Mouse (Mus musculus) kidney, postnatal 0 days (tissue): ENCODE results near the gene Mfsd14b. TPM values are rescaled to one million over a fixed set of nuclear protein-coding genes. Genes with fewer than 3 reads are reported as not detected.

ENCODE experiments used
- ATAC-seq: fragments of 200-750 bp; cut with Nextera tagmentation; replicated peaks from 2 replicates; pipeline ENCODE4 v1.8.0; 2017; ENCODE audit warnings: low read depth, moderate number of reproducible peaks, moderate TSS enrichment, moderate library complexity; ENCODE audit not compliant: low FRiP score
- DNase-seq: peaks from one replicate; pipeline ENCODE4 v3.0.0-alpha.2; 2016; ENCODE audit warnings: low spot score
- H3K27ac ChIP-seq: fragments of 300-500 bp; sonication (generic); 2 replicates; pipeline ENCODE4 v1.5.1; 2014; ENCODE audit warnings: mild to moderate bottlenecking
- H3K27me3 ChIP-seq: fragments of 300-500 bp; sonication (generic); 2 replicates; pipeline ENCODE4 v1.6.1; 2014; ENCODE audit warnings: low read length, mixed read lengths; ENCODE audit not compliant: insufficient read depth
- H3K36me3 ChIP-seq: fragments of 300-500 bp; sonication (generic); 2 replicates; pipeline ENCODE4 v1.6.1; 2014; ENCODE audit warnings: low read length, mixed read lengths; ENCODE audit not compliant: insufficient read depth
- H3K4me1 ChIP-seq: fragments of 300-500 bp; sonication (generic); replicated peaks from 2 replicates; pipeline ENCODE4 v1.6.1; 2014; ENCODE audit warnings: antibody characterized with exemption, low read length, mixed read lengths; ENCODE audit not compliant: insufficient read depth
- H3K4me2 ChIP-seq: fragments of 300-500 bp; sonication (generic); 2 replicates; pipeline ENCODE4 v1.6.1; 2014; ENCODE audit warnings: mild to moderate bottlenecking, low read length, moderate library complexity, mixed read lengths
- H3K4me3 ChIP-seq: fragments of 300-500 bp; sonication (generic); replicated peaks from 2 replicates; pipeline ENCODE4 v1.5.1; 2014; ENCODE audit warnings: low read depth, low read length
- H3K9ac ChIP-seq: fragments of 300-500 bp; sonication (generic); 2 replicates; pipeline ENCODE4 v1.6.1; 2014; ENCODE audit warnings: low read depth, low read length
- H3K9me3 ChIP-seq: fragments of 300-500 bp; sonication (generic); replicated peaks from 2 replicates; pipeline ENCODE4 v1.6.1; 2016; ENCODE audit warnings: low read length, inconsistent platforms, mixed read lengths
- CTCF ChIP-seq: IDR thresholded peaks from 2 replicates; pipeline ENCODE4 v1.5.1; 2016; ENCODE audit warnings: antibody characterized with exemption, low read depth, mild to moderate bottlenecking, moderate library complexity
- WGBS: fragments of 180-500 bp; shearing (Covaris S2); extraction: QIAGEN DNeasy Blood & Tissue Kit; methylation state at CpG from one replicate; pipeline ENCODE4 v1.1.7; 2014; 5-methylcytosine and 5-hydroxymethylcytosine counted together
- polyA plus RNA-seq: library from polyadenylated mRNA; unstranded; fragments of >200 nt; fragmentation: Nextera tagmentation; extraction: Ambion mirVana; gene quantifications from 2 replicates; pipeline ENCODE4 v1.2.1, GENCODE M21; 2015

The Mfsd14b gene
- polyA plus RNA-seq, 1 experiment from 2014 or later = 52.4 TPM

DNA sequence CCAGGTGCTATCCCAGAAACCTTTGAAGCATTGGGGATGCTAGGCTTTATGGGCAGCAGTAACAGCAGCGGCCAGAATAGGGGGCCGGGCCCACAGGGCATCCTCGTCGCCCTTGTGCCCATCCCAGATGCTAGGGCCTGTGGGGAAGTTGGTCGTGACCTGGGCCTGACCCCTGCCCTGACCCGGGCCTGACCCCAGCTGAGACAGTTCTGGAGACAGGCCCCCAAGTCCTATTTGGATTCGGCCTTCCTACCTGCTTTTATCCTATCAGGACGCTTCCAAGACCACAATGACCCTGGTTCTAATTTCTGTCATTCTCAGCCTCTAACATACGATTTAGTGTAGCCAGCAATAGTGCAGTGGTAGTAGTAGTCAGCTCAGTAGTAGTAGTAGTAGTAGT, 60.1 kb downstream of the Mfsd14b start, which contains the start of gene Prss47:
Gene Prss47, minus strand, starts transcription at position 101 of the 400 bp plus-strand sequence.
- Histone ChIP-seq H3K4me3 (no peak within 1 kb of the TSS), H3K27ac (no peak within 1 kb of the TSS), H3K9ac (no peak within 1 kb of the TSS), H3K36me3 (no peaks in the 10 kb centered on the region), H3K4me1 (no peaks in the 10 kb centered on the region), H3K27me3 (no peaks in the 10 kb centered on the region), H3K4me2 (no peak within 1 kb of the TSS), H3K9me3 (no peaks in the 10 kb centered on the region)
- TF ChIP-seq CTCF = no peak
- ATAC-seq (no peak), DNase-seq (no peak)
- WGBS = 84% methylated on average over 9 of the region's 9 CpGs

- H3K4me3 ChIP-seq = no peak overlapping the region
- H3K9ac ChIP-seq = no peak overlapping the region
- H3K9me3 ChIP-seq = no peaks in the 10 kb centered on the region
- peak; percentile 35; the same call in 1 of the 2 replicates for TF ChIP-seq CTCF
- no peaks in the 10 kb centered on the region for H3K36me3 ChIP-seq
- H3K4me1 ChIP-seq = no peaks in the 10 kb centered on the region
- no peaks in the 10 kb centered on the region for H3K27me3 ChIP-seq
- H3K4me2 ChIP-seq = no peak overlapping the region
- 61% methylated on average over 4 of the region's 4 CpGs for WGBS
- H3K27ac ChIP-seq = no peak overlapping the region
- no peak for ATAC-seq
- peak; percentile 3 for DNase-seq
Measured at GRCm38 (mm10) chr13:65035057-65035456, 77.7 kb downstream of the Mfsd14b start.

DNA sequence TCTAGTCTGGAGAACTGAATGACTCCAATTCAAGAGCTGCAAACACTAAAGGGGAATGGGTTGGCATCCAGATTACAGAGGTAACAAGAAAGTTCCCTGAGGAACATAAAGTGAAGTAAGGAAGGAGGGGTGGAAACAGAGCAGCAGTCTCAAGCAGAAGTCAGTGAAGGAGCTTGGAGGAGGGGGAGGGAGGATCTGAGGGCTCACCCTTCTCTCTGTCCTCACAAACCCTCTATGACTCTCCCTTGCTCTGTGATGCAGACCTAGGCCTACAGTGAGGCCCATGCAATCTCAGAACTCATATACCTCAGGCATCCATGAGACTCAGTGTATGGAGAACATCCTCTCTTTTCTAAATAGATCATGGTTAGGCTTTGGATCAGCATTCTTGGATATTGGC, 80.0 kb downstream of the Mfsd14b start, which contains the start of gene Spata31d1c:
Gene Spata31d1c, plus strand, starts transcription at position 301 of the 400 bp plus-strand sequence.
- H3K9me3 ChIP-seq = no peaks in the 10 kb centered on the region
- H3K36me3 ChIP-seq = no peaks in the 10 kb centered on the region
- H3K4me3 ChIP-seq = no peak within 1 kb of the TSS
- TF ChIP-seq CTCF = no peak
- ATAC-seq (no peak), DNase-seq (no peak)
- no peaks in the 10 kb centered on the region for H3K4me1 ChIP-seq
- H3K27me3 ChIP-seq = no peaks in the 10 kb centered on the region
- no peak within 1 kb of the TSS for H3K4me2 ChIP-seq
- H3K9ac ChIP-seq = no peak within 1 kb of the TSS
- H3K27ac ChIP-seq = no peak within 1 kb of the TSS

Other genes starting within 250 kb of the Mfsd14b start
- gene Cntnap3, start 209.0 kb downstream of the Mfsd14b start, polyA plus RNA-seq = 0.31 and 0.42 TPM in 2 replicates
- not detected in 2 replicates for gene Spata31, start 195.6 kb downstream of the Mfsd14b start, polyA plus RNA-seq
- gene Spata31d1c, start 79.9 kb downstream of the Mfsd14b start, polyA plus RNA-seq = not detected in 2 replicates
- not detected in 2 replicates for gene Prss47, start 60.2 kb downstream of the Mfsd14b start, polyA plus RNA-seq
- not detected in 2 replicates for gene Olfr465-ps1, start 25.1 kb upstream of the Mfsd14b start, polyA plus RNA-seq
- not detected in 2 replicates for gene Olfr466, start 37.3 kb upstream of the Mfsd14b start, polyA plus RNA-seq
- not detected in 2 replicates for gene Nlrp4f, start 93.0 kb upstream of the Mfsd14b start, polyA plus RNA-seq
- gene Gm10775, start 146.6 kb upstream of the Mfsd14b start, polyA plus RNA-seq = not detected in 2 replicates
- gene Zfp369, start 165.8 kb upstream of the Mfsd14b start, polyA plus RNA-seq = 6.8 and 7.6 TPM in 2 replicates